Mouse (Mus musculus): ENCODE data around the gene Lhx6. TPM values are rescaled to one million over a fixed set of nuclear protein-coding genes. Genes with fewer than 3 reads are reported as not detected.

Gene Lhx6
- polyA plus RNA-seq, 1 experiment from 2014 or later, result 5.3 TPM

DNA sequence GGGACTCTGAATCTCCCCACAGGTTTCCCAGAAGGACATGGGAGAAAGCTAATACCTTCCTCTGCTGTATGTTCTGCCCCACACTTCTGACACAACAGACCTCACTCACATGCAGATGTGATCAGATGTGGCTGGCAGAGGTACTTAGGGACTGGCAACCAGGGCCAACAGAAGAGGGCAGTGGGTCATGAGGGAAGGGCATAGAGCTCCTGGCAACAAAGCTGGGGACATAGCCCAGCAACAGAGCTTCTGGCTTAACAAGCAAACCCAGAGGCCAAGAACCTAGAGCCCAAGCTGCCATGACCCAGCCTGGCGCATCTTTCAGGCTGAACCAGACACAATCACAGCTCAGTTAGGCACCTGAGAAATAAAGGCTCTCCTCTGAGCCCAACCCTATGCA lies 20.2 kb downstream of the Lhx6 start:
- no peak for ATAC-seq (ENCODE audit: low read depth)
- peaks cover 9% of the 10 kb centered on the region; the same call in 1 of the 2 replicates for H3K4me1 ChIP-seq (ENCODE audit: control insufficient read depth, insufficient read depth, low read length)
- no peak overlapping the region for H3K9ac ChIP-seq (ENCODE audit: low read depth, low read length)
- H3K4me2 ChIP-seq (ENCODE audit: low read depth, low read length), result no peak overlapping the region
- 80% methylated on average over 1 of the region's 1 CpGs for WGBS
- H3K9me3 ChIP-seq (ENCODE audit: control insufficient read depth, low read length), result no peaks in the 10 kb centered on the region
- DNase-seq (ENCODE audit: low spot score), result no peak
- H3K4me3 ChIP-seq (ENCODE audit: low read depth, low read length), result no peak overlapping the region
- no peaks in the 10 kb centered on the region for H3K36me3 ChIP-seq (ENCODE audit: control insufficient read depth, insufficient read depth, low read length)
- no peak overlapping the region for H3K27ac ChIP-seq (replicated peaks; ENCODE audit: low read depth, low read length)
- peaks cover 25% of the 10 kb centered on the region for H3K27me3 ChIP-seq (replicated peaks; ENCODE audit: control insufficient read depth, insufficient read depth, low read length)

DNA sequence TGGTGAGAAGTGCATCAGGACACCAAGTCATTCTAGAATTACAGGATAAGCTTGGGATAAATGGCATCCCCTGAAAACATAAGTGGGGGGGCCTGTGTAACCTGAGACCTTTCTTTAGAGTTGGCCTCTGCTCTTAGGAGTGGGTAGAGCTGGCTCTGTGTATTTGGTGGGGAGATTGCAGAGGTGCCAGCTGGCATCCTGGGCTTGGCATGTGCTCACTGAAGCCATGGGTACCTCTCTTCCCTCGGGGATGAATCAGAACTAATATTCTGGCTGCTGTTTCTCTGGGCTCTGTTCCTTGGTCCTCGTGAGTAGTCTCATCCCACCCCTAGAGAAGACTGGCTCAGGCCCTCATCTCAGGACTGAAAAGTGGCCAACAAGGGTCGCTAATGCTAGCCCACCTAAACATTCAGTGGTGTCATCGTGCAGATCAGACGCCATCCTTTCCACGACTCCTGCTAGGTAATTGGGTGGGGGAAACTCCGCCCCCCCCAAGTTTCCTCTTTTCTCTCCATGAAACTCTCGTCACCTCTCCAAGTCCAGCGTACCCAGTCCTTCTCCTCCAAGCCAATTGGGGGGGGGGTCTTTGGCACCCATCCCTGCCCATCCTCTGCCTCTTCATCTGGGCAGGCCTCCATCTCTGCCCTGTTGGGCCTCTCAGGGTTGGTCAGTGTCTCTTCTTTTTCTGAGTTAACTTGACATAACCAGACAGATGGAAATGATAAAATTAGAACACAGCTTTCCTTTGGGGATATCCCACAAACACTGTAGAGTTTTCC lies 22.2 kb downstream of the Lhx6 start:
- H3K4me3 ChIP-seq (ENCODE audit: low read depth, low read length), result no peak overlapping the region
- ATAC-seq (ENCODE audit: low read depth), result 0 out of 2 replicates have a peak, but pooled peaks have one; percentile 12
- H3K9ac ChIP-seq (ENCODE audit: low read depth, low read length), result no peak overlapping the region
- H3K27ac ChIP-seq (replicated peaks; ENCODE audit: low read depth, low read length), result no peak overlapping the region
- H3K4me1 ChIP-seq (ENCODE audit: control insufficient read depth, insufficient read depth, low read length), result peaks cover 20% of the 10 kb centered on the region; the same call in 1 of the 2 replicates
- 77% methylated on average over 9 of the region's 9 CpGs for WGBS
- no peak for DNase-seq (ENCODE audit: low spot score)
- no peak overlapping the region for H3K4me2 ChIP-seq (ENCODE audit: low read depth, low read length)
- H3K27me3 ChIP-seq (replicated peaks; ENCODE audit: control insufficient read depth, insufficient read depth, low read length), result peaks cover 11% of the 10 kb centered on the region; the same call in 1 of the 2 replicates
- no peaks in the 10 kb centered on the region for H3K36me3 ChIP-seq (ENCODE audit: control insufficient read depth, insufficient read depth, low read length)
- no peaks in the 10 kb centered on the region for H3K9me3 ChIP-seq (ENCODE audit: control insufficient read depth, low read length)

DNA sequence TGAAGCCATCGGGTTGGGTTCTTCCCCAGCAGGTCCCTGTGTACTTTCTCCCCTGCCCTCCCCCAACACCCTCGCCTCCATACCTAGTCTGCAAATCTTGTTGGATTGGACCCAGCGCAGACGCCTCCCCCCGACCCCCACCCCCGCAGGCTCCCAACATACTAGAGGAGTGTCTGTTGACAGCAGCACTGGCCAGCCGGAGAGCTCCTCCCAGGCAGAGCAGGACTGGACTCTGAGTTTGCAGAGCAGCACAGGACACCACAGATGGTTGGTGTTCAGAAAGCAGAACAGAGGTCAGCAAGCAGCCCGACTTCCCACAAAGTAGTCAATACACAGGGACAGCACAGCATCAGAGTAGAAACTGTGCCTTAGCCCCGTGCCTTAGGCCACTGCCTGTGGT lies 23.8 kb downstream of the Lhx6 start:
- Histone ChIP-seq H3K9me3 (ENCODE audit: control insufficient read depth, low read length) (no peaks in the 10 kb centered on the region), H3K4me1 (ENCODE audit: control insufficient read depth, insufficient read depth, low read length) (peaks cover 29% of the 10 kb centered on the region), H3K4me3 (ENCODE audit: low read depth, low read length) (no peak overlapping the region), H3K27me3 (replicated peaks; ENCODE audit: control insufficient read depth, insufficient read depth, low read length) (no peaks in the 10 kb centered on the region), H3K36me3 (ENCODE audit: control insufficient read depth, insufficient read depth, low read length) (no peaks in the 10 kb centered on the region), H3K4me2 (ENCODE audit: low read depth, low read length) (no peak overlapping the region), H3K9ac (ENCODE audit: low read depth, low read length) (no peak overlapping the region), H3K27ac (replicated peaks; ENCODE audit: low read depth, low read length) (no peak overlapping the region)
- no peak for DNase-seq (ENCODE audit: low spot score)
- ATAC-seq (ENCODE audit: low read depth), result no peak
- WGBS, result 14% methylated on average over 9 of the region's 9 CpGs

DNA sequence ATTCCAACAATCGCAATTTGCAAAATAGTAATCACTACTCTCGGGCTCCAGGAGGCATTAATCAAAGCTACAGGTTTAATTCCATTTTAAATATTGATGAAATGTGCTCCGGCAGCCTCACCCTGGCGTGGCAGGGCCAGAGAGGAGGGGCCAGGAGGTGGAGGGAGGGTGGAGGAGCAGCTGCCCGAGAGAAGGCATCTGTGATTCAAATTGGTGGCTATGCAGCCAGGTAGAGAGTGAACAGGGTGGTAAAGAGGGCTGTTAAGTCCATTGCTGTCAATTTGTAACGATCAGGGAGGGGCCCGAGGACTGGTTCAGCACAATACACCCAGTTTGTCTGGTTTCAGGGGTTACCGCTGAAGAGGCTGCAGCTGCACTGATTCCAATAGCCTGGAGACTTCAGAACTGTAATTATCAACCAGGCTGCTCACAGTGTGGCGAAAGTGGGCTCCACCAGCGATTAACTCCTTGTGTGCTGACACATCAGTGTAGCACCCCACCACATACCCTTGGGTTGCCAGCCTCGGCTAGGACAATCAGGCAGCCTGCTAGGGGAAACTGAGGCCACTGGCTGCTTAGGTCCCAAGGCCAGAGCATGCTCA lies 27.9 kb downstream of the Lhx6 start:
- WGBS, result 21% methylated on average over 11 of the region's 11 CpGs
- ATAC-seq (ENCODE audit: low read depth) (peak; percentile 34; the same call in 1 of the 2 replicates), DNase-seq (ENCODE audit: low spot score) (no peak)
- Histone ChIP-seq H3K4me2 (ENCODE audit: low read depth, low read length) (no peak overlapping the region), H3K4me3 (ENCODE audit: low read depth, low read length) (no peak overlapping the region), H3K27ac (replicated peaks; ENCODE audit: low read depth, low read length) (no peak overlapping the region), H3K36me3 (ENCODE audit: control insufficient read depth, insufficient read depth, low read length) (no peaks in the 10 kb centered on the region), H3K9ac (ENCODE audit: low read depth, low read length) (no peak overlapping the region), H3K4me1 (ENCODE audit: control insufficient read depth, insufficient read depth, low read length) (peaks cover 24% of the 10 kb centered on the region), H3K9me3 (ENCODE audit: control insufficient read depth, low read length) (no peaks in the 10 kb centered on the region), H3K27me3 (replicated peaks; ENCODE audit: control insufficient read depth, insufficient read depth, low read length) (no peaks in the 10 kb centered on the region)

DNA sequence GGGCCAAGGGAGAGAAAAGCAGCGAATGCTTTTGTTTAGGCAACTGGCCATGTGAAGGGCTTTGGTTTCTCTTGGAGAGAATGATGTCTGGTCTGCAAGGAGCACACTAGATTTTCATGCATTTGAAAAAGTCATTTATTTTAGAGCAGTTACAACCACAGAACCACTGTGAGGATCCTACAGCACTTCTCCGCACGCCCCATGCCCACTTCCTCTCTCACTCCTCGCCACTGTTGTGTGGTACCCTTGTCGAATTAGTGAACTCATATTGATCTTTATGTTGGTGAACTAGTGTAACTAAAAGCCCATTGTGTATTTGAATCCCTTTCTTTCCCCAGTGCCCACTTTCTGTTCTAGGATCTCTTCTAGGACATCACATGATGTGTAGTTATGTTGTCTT lies 30.0 kb downstream of the Lhx6 start:
- Histone ChIP-seq H3K27me3 (replicated peaks; ENCODE audit: control insufficient read depth, insufficient read depth, low read length) (no peaks in the 10 kb centered on the region), H3K4me3 (ENCODE audit: low read depth, low read length) (no peak overlapping the region), H3K9ac (ENCODE audit: low read depth, low read length) (no peak overlapping the region), H3K36me3 (ENCODE audit: control insufficient read depth, insufficient read depth, low read length) (no peaks in the 10 kb centered on the region), H3K4me2 (ENCODE audit: low read depth, low read length) (no peak overlapping the region), H3K27ac (replicated peaks; ENCODE audit: low read depth, low read length) (no peak overlapping the region), H3K4me1 (ENCODE audit: control insufficient read depth, insufficient read depth, low read length) (peaks cover 19% of the 10 kb centered on the region), H3K9me3 (ENCODE audit: control insufficient read depth, low read length) (no peaks in the 10 kb centered on the region)
- DNase-seq (ENCODE audit: low spot score) (no peak), ATAC-seq (ENCODE audit: low read depth) (no peak)
- WGBS, result 89% methylated on average over 5 of the region's 5 CpGs

DNA sequence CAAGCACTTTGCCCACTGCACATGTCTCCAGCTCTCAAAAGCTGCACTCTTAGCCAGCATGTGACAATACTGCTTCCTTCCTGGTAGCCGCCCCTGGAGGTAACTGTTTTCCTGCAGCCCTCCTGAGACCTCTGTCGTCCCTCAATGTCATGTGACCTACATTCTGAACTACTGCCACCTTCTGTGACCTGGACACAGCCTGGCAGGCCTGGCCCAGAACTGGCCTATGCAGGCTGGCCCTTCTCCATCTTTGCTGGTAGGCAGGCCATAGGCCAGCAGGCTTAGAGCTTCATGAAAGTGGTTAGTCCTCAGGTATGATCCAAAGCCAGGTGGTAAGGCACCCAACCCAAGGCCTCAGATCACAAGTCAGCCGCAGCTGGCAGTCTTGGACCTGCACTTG lies 31.4 kb downstream of the Lhx6 start:
- no peaks in the 10 kb centered on the region for H3K9me3 ChIP-seq (ENCODE audit: control insufficient read depth, low read length)
- H3K4me1 ChIP-seq (ENCODE audit: control insufficient read depth, insufficient read depth, low read length), result peaks cover 15% of the 10 kb centered on the region
- no peak overlapping the region for H3K9ac ChIP-seq (ENCODE audit: low read depth, low read length)
- WGBS, result 45% methylated on average over 3 of the region's 3 CpGs
- no peaks in the 10 kb centered on the region for H3K36me3 ChIP-seq (ENCODE audit: control insufficient read depth, insufficient read depth, low read length)
- no peak overlapping the region for H3K4me3 ChIP-seq (ENCODE audit: low read depth, low read length)
- H3K27ac ChIP-seq (replicated peaks; ENCODE audit: low read depth, low read length), result no peak overlapping the region
- DNase-seq (ENCODE audit: low spot score), result no peak
- no peaks in the 10 kb centered on the region for H3K27me3 ChIP-seq (replicated peaks; ENCODE audit: control insufficient read depth, insufficient read depth, low read length)
- ATAC-seq (ENCODE audit: low read depth), result no peak
- no peak overlapping the region for H3K4me2 ChIP-seq (ENCODE audit: low read depth, low read length)

DNA sequence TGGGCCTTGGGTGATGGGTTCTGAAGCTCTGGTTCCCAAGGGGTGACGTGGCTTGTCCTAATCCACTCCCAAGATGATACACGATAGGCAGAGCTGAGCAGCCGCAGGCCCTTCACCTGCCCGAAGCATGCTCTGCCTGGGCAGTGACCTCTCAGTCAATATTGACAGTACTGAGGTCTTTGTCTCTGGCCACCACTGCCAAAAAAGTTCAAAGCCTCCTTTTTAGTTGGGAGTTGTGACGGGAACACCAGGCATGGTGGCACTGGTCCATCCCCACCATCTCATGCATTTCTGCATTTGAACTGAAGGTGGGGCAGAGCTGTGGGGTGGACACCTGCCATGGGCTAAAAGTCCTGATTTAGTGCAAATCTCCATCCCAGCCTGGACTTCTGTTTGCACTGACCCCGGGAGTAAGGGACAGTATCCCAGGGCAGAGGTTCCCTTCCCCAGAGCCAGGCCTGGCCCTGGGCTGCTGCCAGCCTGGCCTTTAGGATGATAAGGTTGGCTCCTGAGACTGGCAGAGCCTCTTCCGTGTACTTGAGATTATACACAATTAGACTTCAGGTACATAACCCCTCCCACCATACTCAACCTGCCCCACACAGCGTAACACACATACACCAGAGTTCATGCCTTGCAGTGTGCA lies 33.4 kb downstream of the Lhx6 start:
- H3K9ac ChIP-seq (ENCODE audit: low read depth, low read length), result no peak overlapping the region
- no peak overlapping the region for H3K27ac ChIP-seq (replicated peaks; ENCODE audit: low read depth, low read length)
- H3K27me3 ChIP-seq (replicated peaks; ENCODE audit: control insufficient read depth, insufficient read depth, low read length), result no peaks in the 10 kb centered on the region
- no peak overlapping the region for H3K4me2 ChIP-seq (ENCODE audit: low read depth, low read length)
- 77% methylated on average over 8 of the region's 8 CpGs for WGBS
- H3K4me1 ChIP-seq (ENCODE audit: control insufficient read depth, insufficient read depth, low read length), result no peaks in the 10 kb centered on the region
- DNase-seq (ENCODE audit: low spot score), result no peak
- no peaks in the 10 kb centered on the region for H3K9me3 ChIP-seq (ENCODE audit: control insufficient read depth, low read length)
- no peak overlapping the region for H3K4me3 ChIP-seq (ENCODE audit: low read depth, low read length)
- H3K36me3 ChIP-seq (ENCODE audit: control insufficient read depth, insufficient read depth, low read length), result no peaks in the 10 kb centered on the region
- no peak for ATAC-seq (ENCODE audit: low read depth)

DNA sequence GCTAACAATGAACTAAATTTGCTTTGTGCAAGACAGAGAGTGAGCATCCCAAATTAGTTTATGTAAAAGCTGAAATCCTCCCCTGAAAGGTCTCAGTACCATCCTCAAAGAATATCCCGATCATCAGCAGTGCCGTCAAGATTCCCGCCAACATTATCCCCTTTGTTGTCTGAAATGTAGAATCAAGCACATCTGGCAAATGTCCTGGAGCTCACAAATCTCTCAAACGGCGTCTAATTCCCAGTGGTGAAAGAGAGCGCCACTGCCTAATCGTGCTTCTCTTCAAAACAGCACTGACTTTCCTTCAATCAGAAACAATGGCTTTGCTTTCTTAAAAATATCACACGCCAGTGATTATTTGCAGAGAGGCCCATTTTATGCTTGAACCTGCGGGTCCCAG lies 38.1 kb downstream of the Lhx6 start:
- DNase-seq (ENCODE audit: low spot score) (peak; percentile 45), ATAC-seq (ENCODE audit: low read depth) (no peak)
- Histone ChIP-seq H3K4me3 (ENCODE audit: low read depth, low read length) (no peak overlapping the region), H3K9ac (ENCODE audit: low read depth, low read length) (no peak overlapping the region), H3K36me3 (ENCODE audit: control insufficient read depth, insufficient read depth, low read length) (no peaks in the 10 kb centered on the region), H3K27me3 (replicated peaks; ENCODE audit: control insufficient read depth, insufficient read depth, low read length) (no peaks in the 10 kb centered on the region), H3K27ac (replicated peaks; ENCODE audit: low read depth, low read length) (no peak overlapping the region), H3K9me3 (ENCODE audit: control insufficient read depth, low read length) (no peaks in the 10 kb centered on the region), H3K4me1 (ENCODE audit: control insufficient read depth, insufficient read depth, low read length) (no peaks in the 10 kb centered on the region), H3K4me2 (ENCODE audit: low read depth, low read length) (no peak overlapping the region)
- 34% methylated on average over 9 of the region's 9 CpGs for WGBS
